Mouse (Mus musculus): ENCODE results near the gene Myh10. TPM values are rescaled to one million over a fixed set of nuclear protein-coding genes. Genes with fewer than 3 reads are reported as not detected.
A peak's percentile ranks its signal among the peaks of the same experiment; 100 is the strongest.

The Myh10 gene
- total and polyA plus RNA-seq, 3 experiments, result 9.4 to 43.8 (median 31.8) TPM

DNA sequence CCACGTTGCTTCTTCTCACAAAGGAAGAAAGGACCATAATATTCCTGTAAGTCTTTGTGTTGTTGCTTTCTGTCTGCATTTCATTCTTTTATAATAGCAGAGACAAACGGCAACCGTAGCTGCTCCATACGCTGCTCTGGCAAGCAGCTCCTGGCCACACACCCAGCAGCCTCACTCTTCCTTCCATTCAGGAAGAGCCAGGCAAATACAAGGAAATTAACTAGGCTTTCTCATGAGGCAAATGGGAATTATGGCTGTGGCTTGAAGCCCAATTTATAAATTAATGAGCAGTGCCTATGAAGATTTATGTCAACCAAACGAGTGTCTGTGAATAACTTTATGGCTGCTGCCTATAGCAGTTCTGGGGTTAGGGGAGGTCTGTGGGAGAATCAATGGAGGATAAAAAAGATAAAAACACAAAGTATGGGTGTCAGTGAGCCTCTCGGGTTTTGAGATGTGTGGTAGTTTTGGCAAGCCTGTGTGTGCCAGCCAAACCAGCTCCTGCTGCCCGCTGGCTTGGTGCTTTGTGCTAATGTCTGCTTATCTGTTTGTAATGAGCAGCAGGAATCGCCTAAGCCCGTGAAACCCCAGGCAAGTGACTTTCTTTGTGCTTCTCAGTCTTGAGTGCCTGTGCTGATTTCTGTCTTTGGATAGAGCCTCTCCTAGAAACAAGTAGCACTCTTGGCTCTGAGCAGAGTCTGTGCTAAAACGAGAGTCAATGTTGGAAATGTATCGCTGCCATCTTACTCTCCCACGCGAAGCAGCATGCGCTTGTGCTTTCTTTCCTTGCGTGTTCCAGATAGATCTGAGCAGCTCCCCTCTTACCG lies 54.2 kb downstream of the Myh10 start:
- DNase-seq, result no peak

DNA sequence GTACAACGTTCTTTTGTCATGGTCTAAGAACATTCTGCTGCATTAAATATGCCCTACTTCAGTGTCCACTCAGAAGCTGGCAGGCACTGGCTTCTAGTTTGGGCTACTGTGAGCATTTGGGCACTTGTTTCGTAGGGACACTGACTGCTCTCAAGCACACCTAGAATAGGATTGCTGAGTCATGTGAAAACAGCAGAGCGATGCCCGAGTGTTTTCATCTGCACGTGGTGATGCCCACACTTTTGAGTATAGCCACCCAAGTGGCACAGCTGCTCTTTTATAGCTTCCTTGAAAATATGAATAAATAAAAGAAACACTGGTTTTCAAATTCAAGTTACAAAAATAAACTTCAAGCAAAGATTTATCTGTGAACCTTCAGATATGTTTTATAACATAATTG lies 56.8 kb downstream of the Myh10 start:
- no peak for DNase-seq

DNA sequence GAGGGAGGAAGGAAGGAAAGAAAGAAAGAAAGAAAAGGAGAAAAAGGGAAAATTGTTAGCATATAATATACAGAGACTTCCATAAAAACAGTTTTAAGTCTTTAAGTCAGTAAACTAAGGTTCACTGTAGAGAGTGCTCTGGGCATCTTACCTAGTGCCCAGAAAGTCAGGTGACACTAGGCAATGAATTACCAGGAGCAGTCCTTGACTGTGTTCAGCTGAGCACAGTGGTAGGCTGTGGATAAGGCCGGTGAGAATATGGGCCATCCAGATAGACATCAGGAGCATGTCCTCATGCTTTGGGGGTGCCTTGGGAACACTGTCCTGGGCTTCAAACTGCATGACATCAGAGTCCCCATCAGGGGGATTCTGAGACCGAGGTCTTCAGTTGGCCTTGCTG lies 58.8 kb downstream of the Myh10 start:
- no peak for DNase-seq

DNA sequence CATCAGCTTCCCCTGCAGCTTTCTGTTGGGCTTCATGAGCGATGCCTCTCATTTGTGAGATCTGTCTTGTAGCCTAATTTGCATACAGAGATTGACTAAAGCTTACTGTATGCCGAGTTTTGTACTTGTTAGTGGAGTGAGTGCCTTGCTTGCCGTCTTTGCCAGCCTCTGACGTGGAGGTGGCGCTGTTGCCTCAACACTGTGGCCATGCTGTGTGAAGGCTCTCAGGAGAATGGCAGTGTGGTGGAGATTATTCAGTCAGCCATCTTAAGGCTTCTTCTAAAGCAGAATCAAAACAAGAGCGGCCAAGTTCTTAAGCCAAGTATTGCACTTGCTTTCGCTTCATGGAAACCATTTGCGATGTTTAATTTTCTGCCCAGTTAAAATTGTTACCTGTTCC lies 59.6 kb downstream of the Myh10 start:
- DNase-seq, result no peak

DNA sequence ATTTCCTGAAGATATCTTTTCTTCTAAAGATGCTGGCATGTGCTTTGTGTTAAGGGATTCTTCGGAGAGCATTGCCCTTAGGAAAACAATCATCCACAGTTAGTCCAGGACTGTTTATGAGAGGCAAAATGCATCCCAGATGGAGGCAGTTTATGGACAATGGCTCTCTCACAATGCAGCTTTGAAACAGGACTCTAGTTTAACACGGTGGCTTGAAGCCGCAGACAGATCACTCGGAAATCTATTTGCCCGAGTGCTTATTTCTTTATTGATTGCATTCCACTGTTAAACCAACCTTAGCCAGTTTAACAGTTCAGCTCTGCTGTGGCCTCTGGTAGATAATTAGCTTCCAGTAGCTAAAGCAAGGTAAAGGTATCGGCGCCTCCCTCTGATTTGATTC lies 62.9 kb downstream of the Myh10 start:
- DNase-seq, result no peak

DNA sequence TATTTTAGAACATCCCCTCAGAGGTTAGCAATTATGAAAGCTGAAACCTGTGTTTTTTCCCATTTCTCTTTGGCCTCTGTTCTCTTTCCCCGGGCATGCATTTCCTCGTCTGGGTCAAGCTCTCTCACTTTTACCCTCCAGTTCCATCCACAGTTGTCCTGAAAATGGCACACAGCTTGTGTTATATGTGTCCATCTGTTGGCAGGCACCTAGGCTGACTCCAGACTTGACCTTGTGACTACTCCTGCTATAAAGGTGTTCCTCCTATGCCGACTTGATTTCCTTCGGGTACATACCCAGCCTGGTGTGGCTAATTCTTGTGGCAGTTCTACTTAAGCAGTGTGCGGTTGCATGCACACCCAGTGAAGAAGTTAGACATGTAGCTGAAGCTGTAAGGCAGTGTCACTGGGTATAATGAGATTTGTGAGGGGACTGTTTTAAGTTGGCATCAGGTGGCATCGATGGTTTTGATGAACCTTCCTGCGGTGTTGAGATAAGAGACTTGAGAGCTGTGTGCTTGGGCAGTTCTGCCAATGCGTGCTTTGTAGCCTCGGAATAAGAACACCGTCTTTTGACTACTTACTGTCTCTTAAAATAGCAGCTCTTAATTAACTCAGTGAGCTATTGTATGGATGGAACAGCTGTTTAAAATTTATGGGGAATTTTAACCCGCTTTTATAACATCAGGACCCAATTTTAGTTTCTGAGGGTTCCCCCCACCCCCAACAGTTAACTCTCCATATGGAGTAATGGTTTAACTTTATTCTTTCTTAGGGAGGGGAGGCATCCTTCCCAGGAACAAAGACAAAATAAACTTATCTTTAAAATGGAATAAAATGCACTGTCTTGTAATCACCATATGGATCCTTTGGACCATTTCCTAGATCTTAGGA lies 65.3 kb downstream of the Myh10 start:
- DNase-seq, result no peak

DNA sequence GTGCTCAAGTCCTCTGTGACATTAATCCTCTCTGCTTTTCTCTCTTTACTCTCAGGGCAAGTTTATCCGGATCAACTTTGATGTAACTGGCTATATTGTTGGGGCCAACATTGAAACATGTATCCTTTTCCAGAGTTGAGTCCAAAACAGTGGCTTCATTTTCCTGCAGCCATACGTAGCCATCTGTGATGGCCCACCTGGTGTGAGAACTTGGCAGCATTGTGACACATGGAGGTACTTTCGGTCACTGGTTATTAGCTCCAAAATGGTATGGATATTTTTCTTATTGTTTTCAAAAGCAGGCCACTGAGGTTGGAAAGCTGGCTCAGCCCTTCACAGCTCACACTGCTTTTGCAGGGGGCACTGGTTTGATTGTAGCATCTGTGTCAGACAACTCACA lies 68.3 kb downstream of the Myh10 start:
- no peak for DNase-seq

DNA sequence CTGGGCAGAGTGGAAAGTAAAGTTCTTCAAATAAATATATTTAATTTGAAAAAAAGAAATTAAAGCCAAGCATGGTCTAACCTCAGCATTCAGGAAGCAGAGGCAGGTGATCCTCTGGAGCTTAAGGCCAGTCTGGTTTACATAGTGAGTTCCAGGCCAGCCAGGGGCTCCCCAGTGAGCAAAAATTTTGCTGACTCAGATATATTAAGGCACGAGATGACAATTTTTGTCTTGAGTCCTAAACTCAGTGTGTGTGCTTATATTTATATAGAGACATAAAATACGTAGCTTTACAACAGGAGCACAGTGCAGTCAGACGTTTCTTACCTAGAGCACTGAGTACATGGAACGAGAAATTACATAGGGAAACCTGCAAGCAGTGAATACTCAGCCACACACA lies 69.8 kb downstream of the Myh10 start:
- DNase-seq, result no peak

DNA sequence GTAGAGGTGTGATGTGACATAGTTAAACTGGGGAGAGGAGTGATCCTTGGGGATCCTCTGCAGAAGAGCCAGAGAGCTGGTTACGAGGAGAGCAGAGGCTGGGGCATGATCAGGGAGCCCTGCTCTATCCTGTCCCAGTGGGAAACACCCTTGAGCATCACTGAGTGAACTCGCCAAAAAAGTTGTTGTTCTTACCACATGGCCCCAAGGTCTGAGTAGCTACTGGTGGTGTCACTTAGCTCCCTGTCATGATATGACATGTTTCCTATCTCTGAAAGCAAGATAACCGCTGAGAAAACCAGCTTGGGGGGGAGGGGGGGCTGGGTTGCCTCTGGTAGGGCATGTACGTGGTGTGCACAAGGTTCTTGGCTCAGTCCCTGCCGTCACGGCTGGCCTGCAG lies 70.3 kb downstream of the Myh10 start:
- no peak for DNase-seq

DNA sequence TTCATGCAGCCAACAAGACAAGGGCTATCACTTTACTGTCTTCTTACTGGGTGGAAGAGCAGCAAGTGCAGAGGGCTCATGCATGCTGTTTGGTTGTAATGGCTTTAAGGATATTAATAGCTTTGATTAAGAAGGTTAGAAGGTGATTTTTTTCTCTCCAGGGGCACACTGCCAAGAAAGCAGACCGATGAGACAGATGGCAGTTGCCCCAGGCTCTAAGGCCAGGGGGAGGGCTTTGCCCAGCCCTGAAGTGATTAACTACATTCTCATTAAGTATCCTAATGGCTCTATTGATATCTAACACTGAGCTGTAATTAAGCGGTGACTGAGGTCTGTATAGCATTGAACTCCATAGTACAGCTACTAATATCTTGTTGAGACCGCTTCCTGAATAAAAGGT lies 73.3 kb downstream of the Myh10 start:
- peak; percentile 47 for DNase-seq

DNA sequence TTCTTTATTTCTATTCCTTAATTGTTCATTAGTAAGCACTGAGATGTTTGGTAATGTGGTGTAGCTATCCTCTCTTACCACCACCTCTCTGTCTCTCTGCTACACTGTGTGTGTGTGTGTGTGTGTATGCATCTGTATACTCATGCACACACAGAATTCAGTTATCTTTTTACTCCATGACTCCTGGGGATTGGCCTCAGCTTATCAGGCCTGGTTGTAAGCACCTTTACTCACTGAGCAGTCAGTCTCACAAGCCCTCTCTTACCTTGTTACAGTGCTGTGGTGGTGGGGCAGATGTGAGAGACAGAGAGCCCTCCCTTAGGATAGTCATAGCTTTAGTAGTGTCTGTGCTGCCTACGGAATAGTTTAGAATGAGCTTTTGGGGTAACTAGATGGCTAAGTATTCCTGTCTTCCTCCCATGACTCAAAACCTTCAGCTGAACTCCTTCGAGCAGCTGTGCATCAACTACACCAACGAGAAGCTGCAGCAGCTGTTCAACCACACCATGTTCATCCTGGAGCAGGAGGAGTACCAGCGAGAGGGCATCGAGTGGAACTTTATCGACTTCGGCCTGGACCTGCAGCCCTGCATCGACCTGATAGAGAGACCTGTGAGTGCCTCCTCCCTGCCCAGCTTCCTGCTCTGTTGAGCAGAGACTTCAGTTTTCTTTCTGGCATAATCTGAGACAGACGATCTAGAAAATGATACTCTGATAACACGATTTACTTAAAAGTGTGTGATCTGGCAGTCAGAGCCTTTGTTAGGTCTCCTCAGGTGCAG lies 76.6 kb downstream of the Myh10 start:
- DNase-seq, result no peak

DNA sequence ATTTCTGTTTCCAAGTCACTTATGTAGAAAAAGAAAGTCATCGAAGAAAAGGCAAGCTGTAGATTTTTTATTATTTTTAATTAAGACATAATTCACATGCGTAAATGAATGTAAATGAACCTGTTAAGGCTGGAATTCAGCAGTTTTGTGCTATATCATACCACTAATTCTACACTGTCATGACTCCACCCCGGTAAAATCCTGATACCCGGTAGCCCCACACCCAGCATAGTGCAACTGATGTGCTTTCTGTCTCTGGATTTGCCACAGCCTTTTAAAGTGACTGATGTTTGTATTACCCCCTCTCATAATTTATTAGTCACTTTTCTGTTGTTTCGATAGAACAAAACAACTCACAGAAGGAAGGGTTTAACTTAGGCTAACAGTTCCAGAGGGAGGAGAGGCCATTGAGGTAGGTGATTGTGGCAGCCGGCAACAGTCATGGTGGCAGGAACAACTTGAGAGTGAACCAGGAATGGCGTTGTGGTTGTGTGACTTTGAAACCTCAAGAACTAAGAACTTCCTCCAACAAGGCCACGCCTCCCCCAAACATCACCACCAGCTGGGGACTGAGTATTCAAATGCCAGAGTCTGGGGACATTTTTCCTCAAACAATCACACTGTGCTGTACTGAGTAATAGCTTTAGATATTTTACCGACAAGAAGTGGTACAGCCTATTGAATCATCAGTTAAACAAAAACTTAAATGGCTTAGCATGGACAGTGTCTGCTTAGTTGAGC lies 78.6 kb downstream of the Myh10 start:
- no peak for DNase-seq

DNA sequence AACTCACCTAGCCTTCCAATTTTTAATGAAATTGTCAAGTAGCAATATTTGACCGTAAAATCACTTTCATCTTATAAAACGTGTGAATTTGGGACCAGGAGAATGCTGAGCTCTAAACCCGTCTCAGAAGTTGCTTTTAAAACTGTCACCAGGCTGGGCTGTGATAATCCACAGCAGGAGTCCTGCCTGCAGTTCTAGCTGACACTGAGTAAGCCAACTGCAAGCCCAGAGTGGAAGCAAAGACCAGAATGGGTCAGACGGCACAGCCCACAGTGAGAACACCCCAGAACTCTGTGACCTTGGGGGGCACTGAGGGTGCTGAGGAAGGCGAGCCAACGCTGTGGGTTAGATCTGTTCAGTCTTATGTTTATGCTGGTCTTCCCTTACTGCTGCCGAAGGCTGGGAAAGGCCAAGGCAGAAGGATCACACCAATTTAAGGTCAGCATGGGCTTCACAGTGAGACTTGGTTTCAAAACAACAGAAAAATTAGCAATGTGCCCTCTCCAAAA lies 84.8 kb downstream of the Myh10 start:
- no peak for DNase-seq

DNA sequence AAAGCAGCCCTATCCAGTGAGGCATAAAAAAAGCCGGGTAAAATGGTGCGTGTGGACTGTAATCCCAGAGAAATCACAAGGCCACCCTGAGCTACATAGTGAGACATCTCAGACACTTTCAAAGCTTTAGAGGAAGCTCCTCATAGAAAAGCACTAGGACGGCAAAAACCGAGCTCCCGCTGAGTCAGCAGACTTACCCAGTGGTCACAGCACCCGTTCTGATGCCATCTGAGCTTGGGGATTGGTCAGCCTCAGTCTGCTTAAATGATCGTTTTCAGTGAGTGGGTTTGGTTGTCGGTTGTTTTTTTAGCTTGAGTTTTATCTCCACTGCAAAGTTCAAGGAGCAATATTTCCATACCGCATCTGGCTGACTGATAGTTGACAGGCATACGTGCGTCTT lies 86.6 kb downstream of the Myh10 start:
- DNase-seq, result no peak

DNA sequence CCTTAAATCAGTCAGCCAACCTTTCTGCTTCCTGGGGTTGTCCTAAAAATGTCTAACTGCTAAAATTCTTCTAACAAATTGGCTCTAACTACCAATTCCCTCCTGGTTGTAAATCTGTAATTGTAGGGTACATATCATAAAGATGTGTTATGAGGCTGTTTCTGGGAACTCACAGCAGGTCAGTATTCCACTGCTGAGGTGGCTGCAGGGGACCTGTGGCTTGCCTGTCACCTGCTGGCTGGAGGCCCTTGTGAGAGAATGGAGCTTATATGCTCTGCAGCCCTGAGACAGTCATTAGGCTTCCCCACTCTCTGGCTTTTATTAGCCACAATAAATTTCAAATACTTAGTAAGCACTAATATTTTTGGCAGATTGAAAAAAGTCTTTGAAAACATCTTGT lies 87.5 kb downstream of the Myh10 start:
- no peak for DNase-seq

DNA sequence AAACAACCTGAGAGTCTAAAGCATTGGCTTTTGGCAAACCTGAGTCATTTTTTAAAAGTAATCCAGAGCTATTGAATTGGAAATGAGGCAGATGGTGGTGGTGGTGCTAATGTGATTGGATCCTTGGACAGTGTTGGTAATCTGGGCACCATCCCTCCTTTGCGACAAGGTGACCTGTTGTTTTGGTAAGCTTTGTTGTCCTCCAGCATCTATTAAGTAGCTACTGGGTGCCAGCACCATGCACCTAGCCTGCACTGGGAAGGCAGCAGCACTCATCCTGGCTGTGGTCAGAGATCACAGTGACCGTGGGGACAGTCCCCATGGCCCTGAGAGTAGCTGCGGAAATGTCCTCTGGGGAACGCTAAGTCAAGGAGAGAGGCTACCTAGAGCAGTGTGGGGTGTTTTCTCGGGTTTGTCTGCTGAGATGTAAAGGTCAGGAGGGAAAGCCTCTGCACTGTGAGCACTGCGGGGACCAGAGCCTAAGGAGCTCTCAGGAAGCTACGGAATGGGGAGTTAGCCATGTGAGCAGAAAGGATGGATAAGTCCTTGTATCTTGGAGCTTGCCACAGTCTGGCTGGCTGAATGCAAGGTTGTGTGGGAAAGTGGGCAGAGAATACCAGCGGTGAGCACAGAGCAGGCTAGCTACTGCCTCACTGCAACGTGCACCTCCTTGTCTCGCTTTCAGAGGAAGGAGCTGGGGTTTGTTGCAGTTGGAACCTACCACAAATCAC lies 88.5 kb downstream of the Myh10 start:
- no peak for DNase-seq

DNA sequence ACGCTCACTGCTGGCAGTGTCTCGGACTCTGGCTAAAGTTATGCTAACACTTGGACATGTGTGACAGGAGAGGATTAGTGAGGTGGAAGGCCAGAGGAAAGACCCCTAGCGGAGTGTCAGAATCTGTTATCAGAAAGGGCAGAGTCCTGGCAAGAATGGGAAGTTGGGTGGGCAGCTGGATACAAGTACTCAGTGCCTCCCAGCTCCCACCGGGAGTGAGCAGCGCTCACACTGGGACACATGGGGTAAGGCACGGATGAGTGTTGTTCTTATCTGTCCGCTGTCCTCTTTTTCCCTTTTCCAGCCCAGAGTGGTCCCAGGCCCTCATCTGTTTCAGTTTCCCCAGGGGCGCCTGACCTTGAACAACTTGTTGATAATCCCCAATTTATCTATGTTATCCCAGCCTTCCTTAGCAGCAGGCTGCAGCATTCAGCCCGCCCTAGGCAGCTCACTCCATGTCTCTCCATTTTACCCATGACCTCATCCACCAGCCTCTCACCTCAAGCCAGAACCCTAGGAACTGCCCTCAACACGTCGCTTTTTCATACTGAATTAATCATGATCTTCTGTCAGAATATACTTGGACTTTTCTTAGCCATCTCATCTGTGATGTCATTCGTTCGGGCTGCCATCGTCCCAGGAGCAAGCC lies 89.2 kb downstream of the Myh10 start:
- no peak for DNase-seq

DNA sequence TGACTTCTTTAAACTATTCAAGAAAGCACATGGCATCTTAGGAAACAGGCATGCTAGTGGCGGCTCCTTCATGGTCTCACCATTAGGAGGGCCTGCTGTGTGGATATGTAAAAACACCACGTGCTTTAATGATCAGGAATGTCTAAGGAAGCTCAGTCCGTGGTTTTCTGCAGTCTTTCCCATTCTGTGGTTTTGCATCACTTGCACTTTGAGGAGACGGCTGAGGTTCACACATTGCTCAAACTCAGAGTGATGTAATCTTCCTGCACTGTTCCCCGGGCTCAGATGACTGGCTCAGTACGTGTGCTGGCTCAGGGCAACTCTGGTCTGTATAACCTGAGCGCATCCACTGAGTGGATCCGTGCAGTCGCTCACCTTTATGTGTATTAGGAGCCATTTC lies 91.0 kb downstream of the Myh10 start:
- DNase-seq, result no peak

DNA sequence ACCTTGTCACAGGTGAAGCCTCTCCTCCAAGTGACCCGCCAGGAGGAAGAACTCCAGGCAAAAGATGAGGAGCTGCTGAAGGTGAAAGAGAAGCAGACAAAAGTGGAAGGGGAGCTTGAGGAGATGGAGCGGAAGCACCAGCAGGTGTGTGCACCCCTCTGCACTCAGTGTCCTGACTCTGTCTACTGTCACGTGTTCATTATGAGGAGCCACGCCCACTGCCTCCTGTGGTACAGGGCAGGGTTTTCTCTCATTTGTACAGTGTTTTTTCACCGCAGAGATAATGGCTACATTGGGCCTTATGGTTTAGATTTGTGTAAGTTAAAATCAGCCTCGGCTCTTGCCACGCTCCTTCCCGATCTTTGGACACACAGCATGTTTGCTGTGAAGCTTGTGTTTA lies 94.5 kb downstream of the Myh10 start:
- no peak for DNase-seq

DNA sequence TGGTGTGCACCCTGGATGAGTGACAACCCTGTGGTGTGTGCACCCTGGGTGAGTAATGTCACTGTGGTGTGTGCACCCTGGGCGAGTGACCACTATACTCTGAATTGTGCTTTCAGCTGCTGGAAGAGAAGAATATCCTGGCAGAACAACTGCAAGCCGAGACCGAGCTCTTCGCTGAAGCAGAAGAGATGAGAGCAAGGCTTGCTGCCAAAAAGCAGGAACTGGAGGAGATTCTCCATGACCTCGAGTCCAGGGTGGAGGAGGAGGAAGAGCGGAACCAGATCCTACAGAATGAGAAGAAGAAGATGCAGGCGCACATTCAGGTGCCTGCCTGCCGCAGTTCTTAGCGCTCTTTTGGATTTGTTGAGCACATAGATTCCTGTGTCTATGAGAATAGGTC lies 95.9 kb downstream of the Myh10 start:
- no peak for DNase-seq
